Mouse (Mus musculus) layer of hippocampus, postnatal 10 days (tissue): ENCODE results near the gene Prrg4. TPM values are rescaled to one million over a fixed set of nuclear protein-coding genes. Genes with fewer than 3 reads are reported as not detected.
"Not testable (repeated sequence)": the region's sequence is repeated elsewhere in the genome, so short reads cannot be mapped to it uniquely, and the experiment has no call there.

Experiments
- DNase-seq, 2 experiments: peaks; one replicate each; pipeline ENCODE4 v3.0.0; 2021; ENCODE audit warnings: low spot score in 2 of 2
- total RNA-seq, 2 experiments: library from RNA; stranded (reverse); gene quantifications; 2 replicates each; pipeline ENCODE4 v1.2.3; 2021

Prrg4 gene
- total RNA-seq, 2 experiments from 2014 or later: 0.96 to 1.1 TPM

DNA sequence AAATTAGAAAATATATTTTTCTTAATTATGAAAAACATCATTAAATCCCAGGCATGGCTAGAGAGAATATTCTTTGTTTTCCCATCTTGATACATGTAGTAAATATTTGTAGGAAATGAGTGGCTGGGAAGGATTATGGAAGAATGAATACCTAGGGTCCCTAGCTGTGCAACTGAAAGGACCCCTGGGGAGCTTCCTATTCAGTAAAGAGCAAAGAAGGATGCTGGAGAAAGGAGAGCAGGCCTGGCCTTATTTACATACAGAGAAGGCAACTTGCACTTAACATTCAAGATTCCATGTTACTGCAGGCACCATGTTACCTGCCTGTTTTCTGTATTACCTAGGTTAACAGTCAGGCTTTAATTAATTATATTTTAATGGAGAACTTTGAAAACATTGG lies 7.1 kb downstream of the Prrg4 start:
- no peak for DNase-seq

DNA sequence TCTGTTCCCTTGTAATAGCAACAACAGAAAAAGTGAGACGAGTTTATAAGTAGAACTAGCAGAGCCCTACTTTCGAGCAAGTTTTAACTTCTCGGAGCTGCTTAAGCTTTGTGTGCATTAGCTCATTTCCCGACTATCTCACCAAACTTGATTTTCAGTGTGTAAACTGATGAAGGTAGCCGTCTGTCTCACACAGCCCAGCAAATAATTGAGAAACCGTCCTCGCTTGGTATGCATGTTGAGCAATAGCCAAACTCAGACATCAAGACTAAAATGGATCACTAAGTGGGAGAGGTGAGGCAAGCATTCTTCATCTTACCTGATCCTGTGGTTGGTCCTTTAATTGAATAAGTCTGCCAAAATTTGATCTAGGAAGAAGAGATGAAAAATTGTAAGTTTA lies 7.9 kb downstream of the Prrg4 start:
- no peak for DNase-seq

DNA sequence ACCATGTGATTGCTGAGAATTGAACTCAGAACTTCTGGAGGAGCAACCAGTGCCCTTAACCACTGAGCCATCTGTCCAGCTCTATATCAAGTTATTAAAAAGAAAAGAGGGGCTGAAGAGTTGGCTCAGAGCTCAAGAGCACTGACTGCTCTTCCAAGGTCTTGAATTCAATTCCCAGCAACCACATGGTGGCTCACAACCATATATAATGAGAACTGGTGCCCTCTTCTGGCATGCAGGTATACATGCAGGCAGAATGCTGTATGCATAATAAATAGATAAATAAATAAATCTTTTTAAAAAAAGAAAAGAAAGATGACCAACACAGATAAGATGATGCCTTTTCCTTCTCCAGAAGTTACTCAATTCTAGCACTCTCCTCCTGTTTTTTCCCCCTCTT lies 8.7 kb downstream of the Prrg4 start:
- DNase-seq: no peak

DNA sequence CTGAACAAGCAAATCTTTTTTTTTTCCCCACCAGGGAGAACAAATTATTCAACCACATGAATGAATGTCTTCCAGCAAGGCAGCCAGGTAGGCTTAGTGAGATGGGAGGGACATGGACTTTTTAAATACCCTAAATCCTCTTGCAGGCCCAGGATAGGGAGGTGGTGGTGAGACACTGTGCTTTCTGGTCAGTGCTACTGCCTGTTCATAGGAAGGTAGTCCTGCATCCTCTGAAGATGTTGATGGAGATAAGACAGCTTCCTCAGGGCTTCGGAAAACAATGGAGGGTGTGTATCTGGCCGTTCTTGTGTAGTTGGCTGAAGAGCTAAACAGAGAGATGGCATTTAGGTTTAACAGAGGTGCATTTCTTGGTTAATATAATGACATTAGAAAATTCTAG lies 17.2 kb downstream of the Prrg4 start:
- no peak for DNase-seq

DNA sequence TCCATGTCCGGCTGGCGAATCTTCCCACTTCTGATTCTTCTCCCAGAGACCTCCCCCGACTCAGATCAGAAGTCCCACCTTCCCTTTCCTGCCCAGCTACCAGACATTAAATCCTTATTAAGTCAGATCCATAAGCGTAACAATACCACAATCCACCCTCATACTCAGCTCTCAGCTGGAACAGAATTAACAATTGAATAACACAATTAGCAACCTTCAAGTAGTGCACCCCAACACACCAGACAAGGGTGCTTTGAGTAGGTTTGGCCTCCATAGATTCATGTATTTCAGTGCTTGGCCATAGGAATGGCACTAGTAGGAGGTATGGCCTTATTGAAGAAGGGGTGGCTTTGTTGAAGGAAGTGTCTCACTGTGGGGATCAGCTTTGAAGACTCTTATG lies 23.5 kb downstream of the Prrg4 start:
- no peak for DNase-seq

DNA sequence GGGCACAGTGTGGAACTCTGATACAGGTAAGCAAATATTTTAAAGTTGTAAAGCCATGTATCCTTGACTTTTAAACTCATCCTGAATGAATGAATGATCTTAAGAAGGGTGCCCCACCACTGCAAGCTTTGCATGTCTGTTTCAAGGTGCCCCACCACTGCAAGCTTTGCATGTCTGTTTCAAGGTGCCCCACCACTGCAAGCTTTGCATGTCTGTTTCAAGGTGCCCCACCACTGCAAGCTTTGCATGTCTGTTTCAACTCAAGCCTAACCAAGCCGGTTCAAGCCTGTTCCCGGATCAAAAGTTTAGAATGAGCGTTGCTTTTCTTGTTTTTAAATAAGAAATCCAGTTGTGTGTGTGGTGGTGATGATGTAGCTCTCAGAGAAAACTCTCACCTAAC lies 30.9 kb downstream of the Prrg4 start:
- not testable (repeated sequence) for DNase-seq

DNA sequence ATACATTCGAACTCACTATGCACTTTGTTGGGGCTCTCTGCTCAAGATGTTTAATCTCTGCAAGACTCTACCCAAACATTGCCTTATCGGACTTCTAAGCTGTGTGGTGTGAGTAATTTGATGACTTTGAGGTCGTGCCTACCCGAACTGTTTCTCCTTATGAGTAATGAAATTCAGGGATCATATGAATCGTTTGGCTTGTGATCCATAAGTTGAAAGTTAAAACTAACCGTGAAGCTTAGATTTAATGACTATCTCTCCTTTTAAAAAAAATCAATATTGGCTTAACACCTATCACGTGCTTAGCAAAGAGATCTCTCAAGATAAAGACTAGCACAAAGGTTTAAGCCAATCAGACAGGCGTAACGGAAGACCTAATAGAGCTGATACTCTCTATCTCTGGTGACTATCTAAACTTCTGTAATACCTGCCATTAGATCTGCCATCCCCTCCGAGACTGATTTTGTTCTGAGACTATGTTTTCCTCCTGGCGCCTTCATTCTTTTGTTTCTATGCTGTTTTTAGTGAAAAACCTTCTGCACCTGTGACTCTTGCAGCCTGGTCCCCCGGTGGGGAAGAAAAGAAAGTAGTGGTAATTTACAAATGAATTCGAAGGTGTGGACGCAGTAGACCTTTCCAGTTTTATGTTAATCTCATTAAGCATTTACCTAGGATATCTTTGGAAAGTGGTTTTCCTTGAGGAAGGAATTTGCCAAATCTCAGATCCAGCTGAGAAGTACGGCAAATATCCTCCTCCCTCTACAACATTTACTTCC lies 31.9 kb downstream of the Prrg4 start:
- DNase-seq: no peak

DNA sequence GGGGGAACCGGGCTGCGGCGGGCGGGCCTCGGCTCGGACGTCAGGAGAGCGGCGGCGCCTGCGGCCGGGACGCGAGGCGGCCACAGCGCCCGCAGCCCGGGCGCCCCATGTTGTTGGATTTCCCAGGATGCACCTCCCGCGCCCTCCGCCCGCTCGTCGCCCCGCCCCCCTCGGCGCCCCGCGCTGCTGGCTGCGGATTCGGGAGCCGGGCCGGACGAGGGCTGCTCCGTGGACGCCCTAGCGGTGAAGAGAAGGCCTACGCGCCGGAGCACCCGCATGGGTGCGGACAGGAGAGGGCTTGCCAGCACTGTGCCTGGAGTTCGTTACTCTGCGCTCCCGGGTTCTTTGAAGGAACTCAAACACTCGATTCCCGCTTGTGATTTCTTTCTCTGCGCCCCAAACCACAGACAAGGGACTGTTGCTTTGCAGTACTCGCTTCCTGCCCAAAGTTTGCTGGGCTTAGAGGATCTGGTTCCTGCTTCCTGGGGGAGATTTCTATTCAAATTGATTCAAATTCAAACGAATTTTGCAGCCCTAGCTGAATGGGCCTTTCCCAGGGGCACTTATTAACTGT lies 32.7 kb downstream of the Prrg4 start:
- peak; percentile 89 to 94 for DNase-seq

DNA sequence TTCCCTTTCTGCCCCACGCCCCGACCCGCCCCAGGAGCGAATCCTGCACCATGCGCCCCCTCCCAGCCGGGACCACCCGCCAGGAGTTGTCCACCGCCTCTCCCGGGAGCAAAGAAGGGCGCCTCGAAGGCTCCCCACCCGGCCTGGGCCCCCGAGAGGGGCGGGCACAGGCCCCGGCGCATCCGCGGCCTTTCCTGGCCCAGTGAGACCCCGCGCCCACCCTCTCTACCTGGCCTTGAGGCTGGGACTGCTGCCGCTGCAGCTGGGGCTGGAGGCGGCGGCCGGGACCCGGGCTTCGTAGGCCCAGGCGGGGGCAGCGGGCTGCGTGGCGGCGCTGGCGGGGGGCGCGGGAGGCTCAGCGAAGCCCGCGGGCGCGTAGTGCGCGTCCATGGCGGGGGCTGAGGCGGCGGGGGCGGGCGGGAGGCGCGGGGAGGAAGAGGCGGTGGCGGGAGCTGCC lies 33.3 kb downstream of the Prrg4 start, which contains the start of gene Qser1:
Qser1 (minus strand) TSS at position 390 of the 457 bp plus-strand sequence.
- DNase-seq: no peak

DNA sequence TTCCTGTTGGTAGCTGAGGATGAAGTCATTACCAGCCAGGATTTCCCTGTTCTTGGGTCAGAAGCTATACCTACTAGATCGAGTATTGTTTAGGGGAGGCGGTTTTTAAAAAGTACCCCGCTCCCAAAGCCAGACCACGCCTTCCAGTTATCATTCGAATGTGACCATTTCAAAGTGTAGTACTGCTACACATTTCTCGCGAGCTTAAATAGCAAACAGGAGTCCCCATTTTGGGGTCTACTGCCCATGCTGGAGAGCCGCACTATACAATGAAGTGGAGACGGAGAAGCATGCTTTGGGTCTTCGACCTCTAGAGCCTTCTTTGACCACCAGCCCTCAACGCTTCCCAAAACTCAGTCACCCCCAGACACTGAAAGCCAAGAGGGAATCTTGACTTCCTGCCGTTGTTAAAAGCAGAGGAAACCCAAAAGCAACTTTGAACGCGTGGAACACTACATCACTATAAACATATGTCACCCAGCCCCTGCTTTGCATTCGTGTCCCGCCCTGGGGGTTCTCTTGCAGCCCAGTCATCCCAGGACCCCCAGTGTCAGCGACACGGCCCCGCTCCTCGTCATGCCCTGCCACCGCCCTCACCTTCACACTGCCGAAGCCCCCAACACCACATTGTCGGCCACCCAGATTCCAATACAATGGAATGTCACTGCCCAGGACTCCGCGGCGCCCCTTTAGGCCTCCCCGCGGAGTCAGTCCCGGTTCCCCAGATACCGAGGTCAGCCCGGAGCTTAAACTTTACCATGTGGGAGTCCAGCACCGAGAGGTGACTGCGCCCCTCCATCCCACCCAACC lies 33.9 kb downstream of the Prrg4 start:
- DNase-seq: peak in 1 of 2 experiments; percentile 47

DNA sequence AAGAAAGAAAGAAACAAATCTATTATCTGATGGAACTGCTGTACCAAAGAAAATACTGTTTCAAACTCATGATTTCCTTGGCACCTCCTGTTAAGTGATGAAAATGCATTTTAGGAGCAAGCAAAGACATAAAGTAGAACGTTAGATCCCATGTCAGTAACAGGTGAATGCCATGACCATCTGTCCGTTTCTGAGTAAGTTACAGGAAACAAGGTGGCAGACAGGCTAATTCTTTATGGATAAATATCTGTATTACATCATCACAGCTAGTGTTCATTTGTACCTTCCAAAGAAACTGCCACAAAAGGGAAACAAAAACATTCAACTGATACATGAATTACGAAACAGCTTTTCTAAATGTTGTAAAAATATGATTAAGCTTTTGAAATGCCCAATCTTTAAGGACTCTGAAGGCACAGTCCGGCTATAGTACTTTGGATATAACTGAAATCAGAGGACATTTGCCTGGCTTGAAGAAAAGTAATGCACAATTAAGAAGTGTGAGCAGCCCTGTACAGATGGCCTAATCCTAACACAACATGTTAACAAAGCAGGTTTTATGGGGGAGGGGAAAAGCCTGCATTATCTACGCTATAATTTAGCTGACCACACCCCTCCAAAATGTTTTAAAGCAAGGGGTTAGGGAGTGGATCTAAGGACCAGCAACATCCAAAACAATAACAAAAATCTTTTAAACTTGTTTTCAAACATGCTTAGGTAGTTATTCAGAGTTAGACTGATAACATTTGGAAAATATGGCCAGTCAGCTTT lies 35.3 kb downstream of the Prrg4 start:
- DNase-seq: no peak

DNA sequence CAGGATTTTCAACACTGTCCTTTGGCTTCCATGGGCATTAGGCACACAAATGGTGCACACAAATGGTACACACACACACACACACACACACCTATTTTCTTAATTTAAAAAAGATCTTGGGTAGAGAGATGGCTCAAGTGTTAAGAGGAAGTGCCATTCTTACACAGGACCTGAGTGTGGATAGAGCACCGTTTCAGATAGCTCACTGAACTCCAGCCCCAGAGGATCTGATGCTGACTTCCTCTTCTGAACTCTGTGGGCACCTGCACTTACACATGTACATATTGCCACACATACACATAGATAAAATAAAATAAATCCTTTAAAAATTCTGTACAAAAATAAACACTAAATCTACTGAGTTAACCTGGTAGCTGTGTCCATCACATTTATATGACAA lies 44.2 kb downstream of the Prrg4 start:
- DNase-seq: no peak

Other genes with a start within 250 kb of the Prrg4 start
- gene Tcp11l1, start 137.7 kb downstream of the Prrg4 start, total RNA-seq: 10 to 100 TPM; 48.2 to 49.6 TPM
- not detected for gene Pin1rt1, start 133.5 kb downstream of the Prrg4 start, total RNA-seq
- 1 to 10 TPM; 3.0 to 3.2 TPM for gene Depdc7, start 107.0 kb downstream of the Prrg4 start, total RNA-seq
- gene Qser1, start 33.1 kb downstream of the Prrg4 start, total RNA-seq: 10 to 100 TPM; 13.5 to 16.1 TPM
- 1 to 10 TPM; 2.0 to 2.3 TPM for gene Ccdc73, start 17.9 kb upstream of the Prrg4 start, total RNA-seq
- gene Eif3m, start 167.2 kb upstream of the Prrg4 start, total RNA-seq: 100 to 1,000 TPM in 1 of 2 experiments, 10 to 100 TPM in 1; 94.9 to 104 TPM
- not detected for gene Gm11060, start 242.1 kb upstream of the Prrg4 start, total RNA-seq